Mouse (Mus musculus) forebrain, embryonic 11.5 days (tissue): Measurements from ENCODE around the gene Gm13199. TPM values are rescaled to one million over a fixed set of nuclear protein-coding genes. Genes with fewer than 3 reads are reported as not detected.

Experiments
- polyA plus RNA-seq: library from polyadenylated mRNA; unstranded; fragments of >200 nt; fragmentation: Nextera tagmentation; extraction: Ambion mirVana; gene quantifications from 2 replicates; pipeline ENCODE4 v1.2.1, GENCODE M21; 2014

The Gm13199 gene
- polyA plus RNA-seq, 1 experiment from 2014 or later, result 2.9 TPM

Other genes with a start within 250 kb of the Gm13199 start
- 2.1 and 2.2 TPM in 2 replicates for gene Camk1d, start 148.4 kb downstream of the Gm13199 start, polyA plus RNA-seq
- 90.5 and 103 TPM in 2 replicates for gene Nudt5, start 17.9 kb downstream of the Gm13199 start, polyA plus RNA-seq
- gene Cdc123, start 17.8 kb downstream of the Gm13199 start, polyA plus RNA-seq, result 339 and 340 TPM in 2 replicates
- gene Sec61a2, start 32.5 kb upstream of the Gm13199 start, polyA plus RNA-seq, result 77.3 and 88.3 TPM in 2 replicates
- gene Dhtkd1, start 79.9 kb upstream of the Gm13199 start, polyA plus RNA-seq, result 4.0 and 5.0 TPM in 2 replicates
- gene Upf2, start 88.5 kb upstream of the Gm13199 start, polyA plus RNA-seq, result 13.5 and 14.2 TPM in 2 replicates